Mouse (Mus musculus): ENCODE data around the gene Gm42906. TPM values are rescaled to one million over a fixed set of nuclear protein-coding genes. Genes with fewer than 3 reads are reported as not detected.

Gm42906 gene
- total and polyA plus RNA-seq, 2 experiments from 2014 or later = not detected

DNA sequence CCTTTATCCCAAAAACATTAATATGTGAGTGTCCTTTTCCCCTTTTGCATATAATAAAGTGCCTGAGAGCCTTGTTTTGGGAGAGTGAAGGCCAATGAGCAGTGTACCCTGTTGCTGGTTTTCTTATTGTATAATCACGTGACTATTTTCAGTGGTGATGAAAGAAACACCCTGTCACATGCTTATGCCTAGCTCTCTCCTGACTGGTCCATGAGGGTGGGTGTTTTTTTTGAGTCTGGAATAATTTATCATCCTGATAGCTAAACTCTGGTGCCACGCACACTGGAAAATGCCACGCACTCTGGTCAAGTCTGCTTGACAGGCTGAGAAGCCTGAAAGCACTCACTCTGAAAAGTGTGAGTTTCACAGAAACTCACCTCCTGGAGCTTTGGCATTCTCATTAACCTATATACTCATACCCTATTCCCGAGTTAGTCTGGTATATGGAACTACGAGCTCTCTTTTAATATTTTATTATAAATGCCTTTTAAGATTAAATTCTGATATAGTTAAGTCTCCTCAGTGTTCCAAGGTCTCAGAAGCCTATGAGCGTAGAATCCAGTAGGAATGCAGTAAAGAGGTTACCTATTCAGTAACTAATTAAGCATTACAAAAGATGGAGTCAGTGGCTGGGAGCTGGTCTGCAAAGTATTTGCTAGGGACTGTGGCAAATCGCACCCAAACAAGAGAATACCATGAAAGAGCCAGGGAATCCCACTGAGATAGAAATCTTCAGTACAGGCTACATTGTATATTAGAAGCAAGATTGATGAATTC lies 19.7 kb downstream of the Gm42906 start:
- Histone ChIP-seq H3K9ac (replicated peaks; ENCODE audit: low read length) (no peak overlapping the region), H3K27ac (no peak overlapping the region), H3K9me3 (ENCODE audit: low read length) (no peaks in the 10 kb centered on the region), H3K4me1 (ENCODE audit: insufficient read depth, low read length) (no peaks in the 10 kb centered on the region), H3K4me2 (ENCODE audit: low read depth, low read length) (no peak overlapping the region), H3K4me3 (ENCODE audit: low read length) (no peak overlapping the region), H3K36me3 (ENCODE audit: insufficient read depth, low read length) (no peaks in the 10 kb centered on the region), H3K27me3 (ENCODE audit: insufficient read depth, low read length) (no peaks in the 10 kb centered on the region)
- no peak for DNase-seq (ENCODE audit: low spot score)
- WGBS = 21% methylated on average over 7 of the region's 7 CpGs
- TF ChIP-seq CTCF (IDR thresholded peaks at IDR 0.05; ENCODE audit: low read depth) = no peak
- ATAC-seq = no peak

DNA sequence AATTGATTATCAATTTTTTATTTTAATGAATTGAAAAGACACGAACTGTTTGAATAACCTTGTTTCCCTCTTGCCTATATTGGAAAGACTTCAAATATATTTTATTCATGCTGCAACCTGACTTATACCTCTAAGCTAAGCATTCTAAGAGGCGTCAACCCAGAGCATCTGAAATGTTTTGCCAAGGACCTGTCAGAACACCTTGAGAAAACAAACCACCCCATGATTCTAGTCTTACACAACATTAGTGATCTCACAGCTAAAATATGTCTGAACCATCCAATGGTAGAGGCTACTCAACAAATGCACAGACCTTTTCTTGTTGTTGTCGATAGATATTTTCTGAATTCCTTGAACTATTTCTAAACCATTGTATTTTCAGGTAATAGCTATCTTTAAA lies 20.5 kb downstream of the Gm42906 start:
- no peak overlapping the region for H3K27ac ChIP-seq

DNA sequence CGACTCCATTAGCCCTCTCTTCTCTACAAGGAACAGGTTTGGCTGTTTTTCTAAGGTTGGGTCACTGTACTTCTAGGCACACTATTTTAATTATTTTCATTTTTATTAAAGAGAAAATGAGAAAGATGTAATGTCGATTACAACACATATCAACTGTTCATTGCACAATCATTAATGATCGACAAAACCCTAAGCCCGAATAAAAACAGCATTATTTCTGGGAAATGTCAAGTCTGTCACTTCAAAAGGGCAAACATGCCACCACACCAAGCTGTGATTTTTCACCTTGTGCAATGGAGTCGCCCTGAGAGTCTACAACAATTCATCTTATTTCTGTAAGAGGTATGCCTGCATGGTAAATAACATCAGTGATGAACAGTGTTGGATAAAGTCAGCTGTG lies 21.7 kb downstream of the Gm42906 start:
- Histone ChIP-seq H3K4me1 (ENCODE audit: insufficient read depth, low read length) (no peaks in the 10 kb centered on the region), H3K9ac (replicated peaks; ENCODE audit: low read length) (no peak overlapping the region), H3K27me3 (ENCODE audit: insufficient read depth, low read length) (no peaks in the 10 kb centered on the region), H3K4me3 (ENCODE audit: low read length) (no peak overlapping the region), H3K4me2 (ENCODE audit: low read depth, low read length) (no peak overlapping the region), H3K9me3 (ENCODE audit: low read length) (no peaks in the 10 kb centered on the region), H3K27ac (no peak overlapping the region), H3K36me3 (ENCODE audit: insufficient read depth, low read length) (no peaks in the 10 kb centered on the region)
- TF ChIP-seq CTCF (IDR thresholded peaks at IDR 0.05; ENCODE audit: low read depth) = no peak
- no peak for DNase-seq (ENCODE audit: low spot score)
- ATAC-seq = no peak
- WGBS = 84% methylated on average over 5 of the region's 5 CpGs

More for the DNA sequence above, 20.5 kb downstream of the Gm42906 start:
- H3K27me3 ChIP-seq (ENCODE audit: insufficient read depth, low read length) = no peaks in the 10 kb centered on the region
- H3K9me3 ChIP-seq (ENCODE audit: low read length) = no peaks in the 10 kb centered on the region
- no peaks in the 10 kb centered on the region for H3K36me3 ChIP-seq (ENCODE audit: insufficient read depth, low read length)
- WGBS = 94% methylated on average over 3 of the region's 3 CpGs
- no peak overlapping the region for H3K9ac ChIP-seq (replicated peaks; ENCODE audit: low read length)
- H3K4me1 ChIP-seq (ENCODE audit: insufficient read depth, low read length) = no peaks in the 10 kb centered on the region
- no peak for ATAC-seq
- TF ChIP-seq CTCF (IDR thresholded peaks at IDR 0.05; ENCODE audit: low read depth) = no peak
- H3K4me2 ChIP-seq (ENCODE audit: low read depth, low read length) = no peak overlapping the region
- H3K4me3 ChIP-seq (ENCODE audit: low read length) = no peak overlapping the region
- no peak for DNase-seq (ENCODE audit: low spot score)

DNA sequence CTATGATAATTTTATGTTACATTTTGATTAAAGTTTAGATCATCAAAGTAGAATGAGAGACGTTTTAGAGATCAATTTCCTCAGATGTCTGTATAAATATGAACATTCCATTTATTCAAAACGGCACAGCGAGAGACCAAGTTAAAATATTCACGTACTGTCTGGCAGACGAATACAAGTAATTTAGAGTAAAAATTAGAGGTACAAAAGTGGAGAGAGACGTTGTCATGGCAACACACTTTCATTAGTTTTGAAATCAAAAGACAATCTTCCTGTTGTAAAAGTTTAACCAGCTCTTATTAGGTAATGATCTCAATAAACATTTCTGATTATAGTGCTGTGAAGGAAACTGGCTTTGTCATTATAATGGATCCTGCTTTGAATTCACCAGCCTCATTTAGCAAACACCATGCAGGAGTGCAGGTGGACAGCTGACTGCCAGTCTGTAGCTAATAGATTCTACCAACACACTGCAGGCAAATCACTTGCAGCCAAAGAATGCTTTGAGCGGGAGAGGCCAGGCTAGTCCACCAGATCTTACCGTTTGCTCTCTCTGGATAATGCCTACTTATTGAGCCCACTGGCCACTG lies 22.6 kb downstream of the Gm42906 start:
- ATAC-seq (no peak), DNase-seq (ENCODE audit: low spot score) (peak; percentile 56)
- 30% methylated on average over 8 of the region's 8 CpGs for WGBS
- TF ChIP-seq CTCF (IDR thresholded peaks at IDR 0.05; ENCODE audit: low read depth) = no peak
- Histone ChIP-seq H3K36me3 (ENCODE audit: insufficient read depth, low read length) (no peaks in the 10 kb centered on the region), H3K4me3 (ENCODE audit: low read length) (no peak overlapping the region), H3K27me3 (ENCODE audit: insufficient read depth, low read length) (no peaks in the 10 kb centered on the region), H3K27ac (no peak overlapping the region), H3K4me2 (ENCODE audit: low read depth, low read length) (no peak overlapping the region), H3K9ac (replicated peaks; ENCODE audit: low read length) (no peak overlapping the region), H3K9me3 (ENCODE audit: low read length) (no peaks in the 10 kb centered on the region), H3K4me1 (ENCODE audit: insufficient read depth, low read length) (no peaks in the 10 kb centered on the region)

DNA sequence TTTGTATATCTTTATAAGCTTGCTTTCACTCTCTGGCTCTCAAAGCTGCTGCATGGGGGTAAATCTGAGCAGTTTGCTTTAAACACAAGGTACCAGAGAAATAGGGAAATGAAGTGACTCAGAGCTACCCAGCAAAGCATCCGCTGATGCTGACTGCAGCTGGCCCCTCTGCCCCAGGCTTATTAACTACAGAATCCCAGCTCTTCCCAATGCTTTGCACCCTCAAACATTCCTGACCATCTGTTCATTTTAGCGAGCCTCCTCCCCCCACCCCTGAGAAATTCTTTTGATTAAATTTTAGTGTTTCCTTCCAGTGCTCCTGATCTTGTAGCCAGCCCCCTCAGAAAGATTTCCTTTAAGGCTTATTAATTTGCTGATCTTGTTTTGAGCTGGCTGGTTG lies 24.4 kb downstream of the Gm42906 start:
- 37% methylated on average over 2 of the region's 2 CpGs for WGBS
- ATAC-seq = no peak; the same call in 1 of the 2 replicates

DNA sequence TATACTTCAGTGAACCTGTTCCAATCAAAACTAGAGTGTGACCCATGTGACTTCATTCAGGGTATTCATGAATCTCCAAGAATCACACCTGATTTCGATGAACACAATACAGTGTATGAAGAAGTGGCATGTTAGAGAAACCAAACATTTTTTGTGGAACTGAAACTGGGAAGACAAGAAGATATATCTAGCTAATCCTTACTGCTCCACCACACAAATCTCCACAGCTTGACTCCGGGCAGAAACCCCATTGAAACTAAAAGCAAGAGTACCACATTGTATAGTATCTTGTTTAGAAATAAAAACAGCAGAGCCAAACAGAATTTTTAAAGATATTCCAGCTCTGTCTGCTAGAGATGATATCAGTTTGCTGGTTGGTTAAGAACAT lies 27.4 kb downstream of the Gm42906 start:
- ATAC-seq (no peak), DNase-seq (ENCODE audit: low spot score) (no peak)
- no peak overlapping the region for H3K9ac ChIP-seq (replicated peaks; ENCODE audit: low read length)
- no peak overlapping the region for H3K4me3 ChIP-seq (ENCODE audit: low read length)
- no peaks in the 10 kb centered on the region for H3K9me3 ChIP-seq (ENCODE audit: low read length)
- H3K4me2 ChIP-seq (ENCODE audit: low read depth, low read length) = no peak overlapping the region
- no peak overlapping the region for H3K27ac ChIP-seq
- no peak for TF ChIP-seq CTCF (IDR thresholded peaks at IDR 0.05; ENCODE audit: low read depth)
- no peaks in the 10 kb centered on the region for H3K4me1 ChIP-seq (ENCODE audit: insufficient read depth, low read length)
- 90% methylated on average over 2 of the region's 2 CpGs for WGBS
- H3K27me3 ChIP-seq (ENCODE audit: insufficient read depth, low read length) = no peaks in the 10 kb centered on the region
- H3K36me3 ChIP-seq (ENCODE audit: insufficient read depth, low read length) = no peaks in the 10 kb centered on the region

More for the DNA sequence above, 24.4 kb downstream of the Gm42906 start:
- Histone ChIP-seq H3K4me1 (ENCODE audit: insufficient read depth, low read length) (no peaks in the 10 kb centered on the region), H3K9me3 (ENCODE audit: low read length) (no peaks in the 10 kb centered on the region), H3K27me3 (ENCODE audit: insufficient read depth, low read length) (no peaks in the 10 kb centered on the region), H3K9ac (replicated peaks; ENCODE audit: low read length) (0 out of 2 replicates have a peak overlapping the region, but pooled peaks have one; percentile 17), H3K36me3 (ENCODE audit: insufficient read depth, low read length) (no peaks in the 10 kb centered on the region), H3K4me3 (ENCODE audit: low read length) (no peak overlapping the region), H3K27ac (no peak overlapping the region), H3K4me2 (ENCODE audit: low read depth, low read length) (no peak overlapping the region)
- TF ChIP-seq CTCF (IDR thresholded peaks at IDR 0.05; ENCODE audit: low read depth) = no peak
- peak; percentile 17 for DNase-seq (ENCODE audit: low spot score)
